Mouse (Mus musculus) forebrain, embryonic 10.5 days (tissue): ENCODE measurements around the gene Fthl17e. TPM values are rescaled to one million over a fixed set of nuclear protein-coding genes. Genes with fewer than 3 reads are reported as not detected.
"Not testable (repeated sequence)": the region's sequence is repeated elsewhere in the genome, so short reads cannot be mapped to it uniquely, and the experiment has no call there.

ENCODE experiments used
- DNase-seq: peaks from one replicate; pipeline ENCODE4 v3.0.0-alpha.2; 2017; ENCODE audit warnings: low spot score; ENCODE audit errors: extremely low spot score
- H3K27ac ChIP-seq: fragments of 300-500 bp; sonication (generic); 2 replicates; pipeline ENCODE4 v1.5.1; 2016; ENCODE audit warnings: mild to moderate bottlenecking
- H3K27me3 ChIP-seq: fragments of 300-500 bp; sonication (generic); 2 replicates; pipeline ENCODE4 v1.6.1; 2016; ENCODE audit warnings: mild to moderate bottlenecking; ENCODE audit not compliant: poor library complexity, severe bottlenecking
- H3K36me3 ChIP-seq: fragments of 300-500 bp; sonication (generic); replicated peaks from 2 replicates; pipeline ENCODE4 v1.6.1; 2016; ENCODE audit warnings: mild to moderate bottlenecking, moderate library complexity
- H3K4me1 ChIP-seq: fragments of 300-500 bp; sonication (generic); 2 replicates; pipeline ENCODE4 v1.6.1; 2016
- H3K4me3 ChIP-seq: fragments of 300-500 bp; sonication (generic); 2 replicates; pipeline ENCODE4 v1.5.1; 2016; ENCODE audit warnings: mild to moderate bottlenecking, moderate library complexity
- H3K9me3 ChIP-seq: fragments of 300-500 bp; sonication (generic); 2 replicates; pipeline ENCODE4 v1.6.1; 2016; ENCODE audit warnings: mild to moderate bottlenecking, moderate library complexity
- WGBS: fragments of 180-500 bp; shearing (Covaris S2); methylation state at CpG from one replicate; pipeline ENCODE4 v1.1.7; 2016; 5-methylcytosine and 5-hydroxymethylcytosine counted together
- polyA plus RNA-seq: library from polyadenylated mRNA; unstranded; fragments of >200 nt; fragmentation: Nextera tagmentation; extraction: Ambion mirVana; gene quantifications from 2 replicates; pipeline ENCODE4 v1.2.1, GENCODE M21; 2016

Fthl17e gene
- polyA plus RNA-seq = not detected in 2 replicates

- H3K27ac ChIP-seq, H3K9me3 ChIP-seq, H3K4me3 ChIP-seq, DNase-seq, H3K27me3 ChIP-seq, H3K36me3 ChIP-seq, H3K4me1 ChIP-seq: not testable (repeated sequence)
- no CpG with 5 or more reads among the region's 10 CpGs for WGBS
These were observed at the start of gene Fthl17e for GRCm38 (mm10) chrX:9033193-9033592. Gene Fthl17e, plus strand, starts transcription at chrX:9033493.

- not testable (repeated sequence) for H3K4me3 ChIP-seq, H3K36me3 ChIP-seq, H3K9me3 ChIP-seq, H3K27me3 ChIP-seq, H3K4me1 ChIP-seq, DNase-seq, H3K27ac ChIP-seq
- no CpG with 5 or more reads among the region's 9 CpGs for WGBS
These were observed 46.6 kb upstream of the Fthl17e start, which contains the start of gene Fthl17d for GRCm38 (mm10) chrX:8986655-8987054. Gene Fthl17d, minus strand, starts transcription at chrX:8986755.

GRCm38 (mm10) chrX:9016079-9016478 lies 17.2 kb upstream of the Fthl17e start:
- no peak for DNase-seq
- H3K27ac ChIP-seq = no peak overlapping the region
- no peak overlapping the region for H3K4me3 ChIP-seq
- H3K27me3 ChIP-seq = no peaks in the 10 kb centered on the region
- no peaks in the 10 kb centered on the region for H3K9me3 ChIP-seq
- no peaks in the 10 kb centered on the region for H3K36me3 ChIP-seq
- H3K4me1 ChIP-seq = no peaks in the 10 kb centered on the region
- 62% methylated on average over 1 of the region's 1 CpGs for WGBS

GRCm38 (mm10) chrX:9019481-9019880 lies 13.8 kb upstream of the Fthl17e start:
- no peaks in the 10 kb centered on the region for H3K9me3 ChIP-seq
- no peaks in the 10 kb centered on the region for H3K36me3 ChIP-seq
- H3K4me1 ChIP-seq = no peaks in the 10 kb centered on the region
- 66% methylated on average over 10 of the region's 10 CpGs for WGBS
- H3K27ac ChIP-seq = no peak overlapping the region
- H3K4me3 ChIP-seq = no peak overlapping the region
- DNase-seq = no peak
- H3K27me3 ChIP-seq = no peaks in the 10 kb centered on the region

- 26% methylated on average over 3 of the region's 4 CpGs for WGBS
- not testable (repeated sequence) for DNase-seq, H3K27me3 ChIP-seq, H3K4me1 ChIP-seq, H3K9me3 ChIP-seq, H3K27ac ChIP-seq, H3K4me3 ChIP-seq, H3K36me3 ChIP-seq
These were observed 8.3 kb downstream of the Fthl17e start for GRCm38 (mm10) chrX:9041611-9042010.

GRCm38 (mm10) chrX:9060952-9061351 lies 27.7 kb downstream of the Fthl17e start:
- peaks cover 10% of the 10 kb centered on the region; the same call in 1 of the 2 replicates for H3K9me3 ChIP-seq
- not testable (repeated sequence) for H3K4me3 ChIP-seq, H3K27me3 ChIP-seq, H3K36me3 ChIP-seq, H3K4me1 ChIP-seq, H3K27ac ChIP-seq, DNase-seq
- 18% methylated on average over 8 of the region's 9 CpGs for WGBS

- DNase-seq = no peak
- WGBS = 89% methylated on average over 4 of the region's 4 CpGs
- Histone ChIP-seq H3K4me3 (no peak overlapping the region), H3K4me1 (no peaks in the 10 kb centered on the region), H3K36me3 (no peaks in the 10 kb centered on the region), H3K27me3 (no peaks in the 10 kb centered on the region), H3K27ac (no peak overlapping the region), H3K9me3 (peaks cover 10% of the 10 kb centered on the region; the same call in 1 of the 2 replicates)
These were observed 28.8 kb downstream of the Fthl17e start for GRCm38 (mm10) chrX:9062101-9062500.

- not testable (repeated sequence) for H3K4me3 ChIP-seq, H3K27ac ChIP-seq, H3K4me1 ChIP-seq, H3K27me3 ChIP-seq, H3K36me3 ChIP-seq, DNase-seq
- peaks cover 10% of the 10 kb centered on the region; the same call in 1 of the 2 replicates for H3K9me3 ChIP-seq
- 91% methylated on average over 11 of the region's 11 CpGs for WGBS
These were observed 29.4 kb downstream of the Fthl17e start, which contains the start of gene Fthl17f for GRCm38 (mm10) chrX:9062715-9063114. Gene Fthl17f, plus strand, starts transcription at chrX:9063015.

GRCm38 (mm10) chrX:9077699-9078098 lies 44.4 kb downstream of the Fthl17e start:
- not testable (repeated sequence) for H3K9me3 ChIP-seq, H3K4me1 ChIP-seq, H3K27ac ChIP-seq, H3K36me3 ChIP-seq, DNase-seq, H3K4me3 ChIP-seq, H3K27me3 ChIP-seq
- WGBS = 21% methylated on average over 9 of the region's 10 CpGs

Other genes starting within 250 kb of the Fthl17e start
- gene Ssxb5, start 229.8 kb upstream of the Fthl17e start, polyA plus RNA-seq = not detected in 2 replicates
- gene Gm6592, start 189.5 kb upstream of the Fthl17e start, polyA plus RNA-seq = not detected in 2 replicates
- gene Gm5751, start 159.2 kb upstream of the Fthl17e start, polyA plus RNA-seq = not detected in 2 replicates
- 2.2 and 2.4 TPM in 2 replicates for gene B630019K06Rik, start 141.1 kb upstream of the Fthl17e start, polyA plus RNA-seq
- not detected in 2 replicates for gene Fthl17b, start 70.5 kb upstream of the Fthl17e start, polyA plus RNA-seq
- not detected in 2 replicates for gene Fthl17c, start 56.9 kb upstream of the Fthl17e start, polyA plus RNA-seq
- gene Fthl17d, start 46.7 kb upstream of the Fthl17e start, polyA plus RNA-seq = not detected in 2 replicates
- not detected in 2 replicates for gene Fthl17f, start 29.5 kb downstream of the Fthl17e start, polyA plus RNA-seq
- not detected in 2 replicates for gene 4930402K13Rik, start 71.1 kb downstream of the Fthl17e start, polyA plus RNA-seq
- 0.12 TPM in 2 replicates for gene Lancl3, start 166.4 kb downstream of the Fthl17e start, polyA plus RNA-seq
- gene Gm14862, start 223.4 kb downstream of the Fthl17e start, polyA plus RNA-seq = not detected in 2 replicates
- 2.9 and 3.3 TPM in 2 replicates for gene Xk, start 239.3 kb downstream of the Fthl17e start, polyA plus RNA-seq